Mouse (Mus musculus) adrenal gland, postnatal 4 days (tissue): Measurements from ENCODE around the gene Trmt5. TPM values are rescaled to one million over a fixed set of nuclear protein-coding genes. Genes with fewer than 3 reads are reported as not detected.

Experiments
- DNase-seq, 2 experiments: peaks; one replicate each; pipeline ENCODE4 v3.0.0; 2021 to 2022; ENCODE audit warnings: low spot score in 2 of 2, mixed read lengths in 2 of 2
- total RNA-seq, 2 experiments: library from RNA; stranded (reverse); gene quantifications; 2 replicates each; pipeline ENCODE4 v1.2.3; 2021

Trmt5 gene
- total RNA-seq, 2 experiments from 2014 or later = 22.0 to 26.5 TPM

DNA sequence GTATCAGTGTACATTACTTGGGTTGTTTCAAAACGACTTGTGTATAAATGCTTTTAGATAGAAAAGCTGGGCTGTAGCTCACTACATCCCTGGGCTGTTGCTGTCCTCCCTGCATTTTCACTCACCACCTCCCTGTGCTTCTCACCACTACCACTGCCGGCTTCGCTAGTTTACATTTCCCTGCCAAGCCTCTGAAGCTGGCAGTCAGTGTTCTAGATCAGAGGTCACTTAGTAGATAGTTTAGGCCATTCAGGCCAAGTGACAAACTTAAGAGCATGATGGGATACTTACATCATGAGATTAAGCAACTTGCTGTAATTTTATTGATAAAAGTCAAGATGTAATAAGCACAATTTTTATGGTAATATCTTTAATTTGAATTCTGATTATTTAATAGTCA lies 11.6 kb downstream of the Trmt5 start:
- no peak for DNase-seq

DNA sequence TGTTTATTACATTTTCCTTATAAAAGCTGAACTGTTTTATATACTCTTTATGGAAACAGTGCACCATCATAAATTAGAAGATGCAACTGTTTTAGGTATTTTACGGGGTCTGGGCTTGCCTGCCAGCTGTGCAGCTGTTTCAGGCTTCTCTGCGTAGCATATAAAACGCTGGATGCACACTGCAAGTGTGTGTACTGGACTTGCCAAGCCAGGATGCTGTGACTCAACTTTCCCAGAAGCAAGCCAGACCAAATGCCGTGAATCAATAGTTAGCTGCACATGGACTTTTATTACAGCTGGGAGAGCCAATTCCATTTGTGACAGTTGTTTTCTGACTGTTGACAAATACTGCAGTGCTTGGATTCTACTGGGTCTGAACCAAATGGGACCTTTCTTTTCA lies 16.6 kb downstream of the Trmt5 start:
- DNase-seq = no peak

DNA sequence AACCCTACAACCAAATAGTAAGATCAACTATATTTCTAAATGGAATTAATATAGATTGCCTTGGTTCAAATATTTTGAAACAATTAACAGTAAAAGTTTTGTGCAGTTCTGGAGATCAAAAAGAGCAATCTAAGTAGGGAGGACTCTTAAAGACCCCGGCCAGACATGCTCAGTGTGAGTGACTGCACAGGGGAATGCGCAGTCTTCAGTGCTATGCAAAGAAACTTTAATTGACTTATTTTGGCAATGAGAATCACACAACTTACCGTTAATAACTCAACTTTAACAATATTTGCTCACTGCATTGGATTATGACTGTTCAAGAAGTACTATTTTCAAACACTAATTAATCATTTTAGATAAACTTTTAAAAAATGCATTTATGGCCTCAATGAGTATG lies 17.0 kb downstream of the Trmt5 start:
- DNase-seq = no peak

GRCm38 (mm10) chr12:73268497-73268896 lies 18.0 kb downstream of the Trmt5 start:
- DNase-seq = no peak

DNA sequence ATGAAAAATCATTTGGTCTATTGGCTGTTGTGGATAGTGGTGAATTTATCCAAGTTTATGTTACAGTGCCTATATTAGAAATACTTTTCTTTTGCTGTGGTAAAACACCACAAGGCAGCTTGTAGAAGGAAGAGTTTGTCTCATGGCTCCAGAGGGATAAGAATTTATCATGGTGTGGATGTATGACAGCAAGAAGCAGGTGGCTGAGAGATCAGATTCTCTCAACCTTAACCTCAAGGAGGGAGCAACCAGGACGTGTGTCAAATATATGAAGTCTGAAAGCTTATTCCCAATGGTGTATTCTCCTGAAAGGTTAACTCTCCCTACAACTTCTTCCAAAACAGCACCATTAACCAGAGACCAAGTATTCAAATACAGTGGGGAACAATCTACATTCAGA lies 19.9 kb downstream of the Trmt5 start:
- DNase-seq = no peak

DNA sequence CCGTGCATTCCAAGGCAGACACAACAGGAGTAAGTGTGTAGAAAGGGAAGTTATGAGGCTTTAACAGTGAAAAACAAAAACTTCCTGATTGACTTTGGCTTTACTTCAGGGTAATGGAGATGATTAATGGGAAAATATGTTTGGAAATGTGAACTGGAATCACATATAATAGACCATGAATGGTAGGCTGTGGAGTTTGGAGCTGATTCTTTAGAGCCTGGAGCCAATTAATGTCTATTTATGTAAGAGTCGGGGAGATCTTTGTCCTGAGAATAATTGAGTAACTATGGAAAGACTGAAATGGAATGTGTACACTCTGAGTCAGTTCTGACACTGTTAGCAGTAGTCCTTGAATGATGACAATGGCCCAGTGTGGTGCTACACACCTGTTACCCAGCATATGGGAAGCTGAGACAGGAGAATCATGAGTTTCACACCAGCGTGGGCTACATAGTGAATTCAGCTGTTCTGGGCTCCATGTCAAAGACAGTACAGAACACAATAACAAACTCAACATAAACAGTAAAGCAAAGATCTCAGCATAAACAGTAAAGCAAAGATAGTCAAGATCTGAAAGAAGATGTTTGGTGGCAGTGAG lies 21.0 kb downstream of the Trmt5 start:
- DNase-seq = no peak

GRCm38 (mm10) chr12:73260339-73260738 lies 26.2 kb downstream of the Trmt5 start:
- DNase-seq = no peak

GRCm38 (mm10) chr12:73259269-73259668 lies 27.2 kb downstream of the Trmt5 start:
- no peak for DNase-seq

GRCm38 (mm10) chr12:73255006-73255405 lies 31.5 kb downstream of the Trmt5 start:
- DNase-seq = no peak

- no peak for DNase-seq
These were observed 40.8 kb downstream of the Trmt5 start for GRCm38 (mm10) chr12:73245687-73246086.

- DNase-seq = no peak
These were observed 44.5 kb downstream of the Trmt5 start for GRCm38 (mm10) chr12:73241960-73242359.

DNA sequence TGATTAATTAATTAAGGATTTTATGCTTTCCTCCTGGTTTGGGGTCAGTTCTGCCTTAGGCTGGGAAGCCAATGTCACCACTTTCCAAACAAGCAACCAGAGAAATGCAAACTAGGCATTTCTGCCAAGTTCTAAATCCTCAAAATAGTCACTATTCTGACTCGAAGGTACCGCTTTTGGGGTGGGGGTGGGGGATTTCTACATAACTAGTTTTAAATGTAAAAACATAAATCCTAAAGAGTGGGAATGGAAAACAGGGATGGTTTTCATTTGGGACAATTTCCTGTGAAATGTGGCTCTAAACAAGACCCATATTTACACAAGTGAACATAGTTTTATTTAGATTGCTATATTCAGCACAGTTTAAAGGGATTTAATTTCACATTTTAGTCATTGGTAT lies 53.9 kb downstream of the Trmt5 start:
- no peak for DNase-seq

GRCm38 (mm10) chr12:73231552-73231951 lies 55.0 kb downstream of the Trmt5 start:
- no peak for DNase-seq

GRCm38 (mm10) chr12:73230196-73230595 lies 56.3 kb downstream of the Trmt5 start:
- DNase-seq = no peak

Other genes with a start within 250 kb of the Trmt5 start
- 1 to 10 TPM; 4.0 to 5.6 TPM for gene Six1, start 232.8 kb downstream of the Trmt5 start, total RNA-seq
- 1 to 10 TPM; 2.9 to 3.7 TPM for gene Six4, start 173.3 kb downstream of the Trmt5 start, total RNA-seq
- gene Mnat1, start 163.0 kb downstream of the Trmt5 start, total RNA-seq = 10 to 100 TPM; 32.9 to 35.0 TPM
- 10 to 100 TPM; 18.6 to 18.7 TPM for gene Slc38a6, start 69 bp upstream of the Trmt5 start, total RNA-seq